Mouse (Mus musculus) limb, embryonic 12.5 days (tissue): ENCODE data around the gene Bend4. TPM values are rescaled to one million over a fixed set of nuclear protein-coding genes. Genes with fewer than 3 reads are reported as not detected.

Experiments used
- ATAC-seq: fragments of 200-750 bp; cut with Nextera tagmentation; 2 replicates; pipeline ENCODE4 v1.8.0; 2017; ENCODE audit warnings: low read depth, moderate TSS enrichment; ENCODE audit not compliant: insufficient number of reproducible peaks, insufficient read depth, low FRiP score, low TSS enrichment
- H3K27ac ChIP-seq: fragments of 300-500 bp; sonication (generic); 2 replicates; pipeline ENCODE4 v1.5.1; 2016; ENCODE audit warnings: mild to moderate bottlenecking, moderate library complexity
- H3K27me3 ChIP-seq: fragments of 300-500 bp; sonication (generic); 2 replicates; pipeline ENCODE4 v1.6.1; 2016; ENCODE audit warnings: mild to moderate bottlenecking, moderate library complexity
- H3K36me3 ChIP-seq: fragments of 300-500 bp; sonication (generic); 2 replicates; pipeline ENCODE4 v1.6.1; 2016; ENCODE audit warnings: mild to moderate bottlenecking, moderate library complexity
- H3K4me1 ChIP-seq: fragments of 300-500 bp; sonication (generic); replicated peaks from 2 replicates; pipeline ENCODE4 v1.6.1; 2016
- H3K4me2 ChIP-seq: fragments of 300-500 bp; sonication (generic); 2 replicates; pipeline ENCODE4 v1.6.1; 2016; ENCODE audit warnings: mild to moderate bottlenecking, moderate library complexity
- H3K4me3 ChIP-seq: fragments of 300-500 bp; sonication (generic); replicated peaks from 2 replicates; pipeline ENCODE4 v1.5.1; 2016; ENCODE audit warnings: mild to moderate bottlenecking
- H3K9ac ChIP-seq: fragments of 300-500 bp; sonication (generic); replicated peaks from 2 replicates; pipeline ENCODE4 v1.6.1; 2016; ENCODE audit warnings: mild to moderate bottlenecking, moderate library complexity
- H3K9me3 ChIP-seq: fragments of 300-500 bp; sonication (generic); 2 replicates; pipeline ENCODE4 v1.6.1; 2016; ENCODE audit warnings: mild to moderate bottlenecking, moderate library complexity
- WGBS: fragments of 180-500 bp; shearing (Covaris S2); methylation state at CpG from one replicate; pipeline ENCODE4 v1.1.7; 2016; 5-methylcytosine and 5-hydroxymethylcytosine counted together
- polyA plus RNA-seq: library from polyadenylated mRNA; unstranded; fragments of >200 nt; fragmentation: Nextera tagmentation; extraction: Ambion mirVana; gene quantifications from 2 replicates; pipeline ENCODE4 v1.2.1, GENCODE M21; 2016

The Bend4 gene
- polyA plus RNA-seq, 1 experiment from 2014 or later, result 8.3 TPM

DNA sequence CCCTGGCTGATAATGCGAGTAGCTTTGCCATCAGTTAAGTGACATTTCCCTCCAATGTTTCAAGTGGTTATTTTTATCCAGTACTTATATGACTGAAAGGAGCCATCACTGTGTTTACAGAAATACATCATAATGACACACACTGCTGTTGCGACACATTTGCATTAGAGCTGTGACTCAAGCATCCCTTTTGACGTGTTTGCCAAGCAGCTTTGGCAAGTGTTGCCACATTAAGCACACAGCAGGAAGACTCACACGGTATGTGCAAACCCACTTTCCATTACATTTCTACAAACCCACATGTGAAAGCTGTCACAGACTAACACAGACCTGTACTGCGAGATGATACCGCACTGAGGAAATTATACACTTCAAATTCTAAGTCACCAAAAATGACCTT lies 34.2 kb downstream of the Bend4 start:
- H3K9me3 ChIP-seq, result no peaks in the 10 kb centered on the region
- WGBS, result 94% methylated on average over 6 of the region's 6 CpGs
- H3K4me2 ChIP-seq, result no peak overlapping the region
- no peak overlapping the region for H3K9ac ChIP-seq
- H3K4me3 ChIP-seq, result no peak overlapping the region
- ATAC-seq, result no peak
- no peak overlapping the region for H3K27ac ChIP-seq
- H3K4me1 ChIP-seq, result peaks cover 10% of the 10 kb centered on the region
- H3K27me3 ChIP-seq, result no peaks in the 10 kb centered on the region; the same call in 1 of the 2 replicates
- H3K36me3 ChIP-seq, result peaks cover 10% of the 10 kb centered on the region; the same call in 1 of the 2 replicates

DNA sequence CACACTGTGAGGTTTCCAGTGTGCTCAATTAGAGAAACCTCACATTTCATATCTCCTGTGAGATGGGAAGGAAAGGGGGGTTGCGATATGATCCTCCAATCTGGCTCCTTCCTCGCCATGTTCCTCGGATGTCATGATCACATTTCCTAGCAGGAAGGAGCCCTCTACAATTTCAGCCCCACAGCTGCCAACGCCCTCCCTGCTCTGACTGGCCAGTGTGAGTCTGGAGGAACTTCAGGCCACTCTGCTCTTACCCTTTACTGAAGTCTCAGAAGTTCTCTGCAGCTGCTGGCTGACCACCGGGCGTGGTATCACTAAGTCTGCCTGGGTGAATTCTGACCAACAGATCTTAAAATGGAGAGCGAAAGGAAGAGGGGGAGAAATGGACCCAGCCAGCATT lies 45.6 kb downstream of the Bend4 start:
- no peak overlapping the region for H3K9ac ChIP-seq
- WGBS, result 76% methylated on average over 7 of the region's 7 CpGs
- no peak overlapping the region for H3K4me3 ChIP-seq
- H3K4me1 ChIP-seq, result 0 out of 2 replicates have a peak, but pooled peaks cover 5% of the 10 kb centered on the region
- H3K9me3 ChIP-seq, result no peaks in the 10 kb centered on the region
- no peaks in the 10 kb centered on the region; the same call in 1 of the 2 replicates for H3K27me3 ChIP-seq
- no peak for ATAC-seq
- H3K4me2 ChIP-seq, result no peak overlapping the region
- H3K36me3 ChIP-seq, result peaks cover 4% of the 10 kb centered on the region
- H3K27ac ChIP-seq, result no peak overlapping the region

DNA sequence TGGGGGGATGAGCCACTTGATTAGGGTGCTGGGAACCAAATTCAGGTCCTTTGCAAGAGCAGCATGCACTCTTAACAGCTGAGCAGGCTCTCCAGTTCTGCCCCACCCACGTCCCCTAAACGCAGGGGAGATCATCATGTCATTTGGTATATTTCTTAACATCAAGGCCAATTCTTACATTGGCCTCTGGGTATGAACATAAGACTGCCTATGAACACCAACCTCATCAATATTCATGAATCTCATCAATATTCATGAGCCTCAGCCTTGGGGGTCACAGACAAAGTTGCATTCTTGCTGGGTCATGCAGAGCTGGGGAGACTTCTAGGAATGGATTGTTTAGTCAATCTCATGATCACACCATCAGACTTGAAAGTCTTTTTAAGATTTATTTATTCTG lies 46.4 kb downstream of the Bend4 start:
- no peak for ATAC-seq
- Histone ChIP-seq H3K9me3 (no peaks in the 10 kb centered on the region), H3K4me2 (no peak overlapping the region), H3K27ac (no peak overlapping the region), H3K36me3 (peaks cover 4% of the 10 kb centered on the region), H3K9ac (no peak overlapping the region), H3K27me3 (no peaks in the 10 kb centered on the region; the same call in 1 of the 2 replicates), H3K4me1 (0 out of 2 replicates have a peak, but pooled peaks cover 5% of the 10 kb centered on the region), H3K4me3 (no peak overlapping the region)
- WGBS, result 100% methylated on average over 2 of the region's 2 CpGs

DNA sequence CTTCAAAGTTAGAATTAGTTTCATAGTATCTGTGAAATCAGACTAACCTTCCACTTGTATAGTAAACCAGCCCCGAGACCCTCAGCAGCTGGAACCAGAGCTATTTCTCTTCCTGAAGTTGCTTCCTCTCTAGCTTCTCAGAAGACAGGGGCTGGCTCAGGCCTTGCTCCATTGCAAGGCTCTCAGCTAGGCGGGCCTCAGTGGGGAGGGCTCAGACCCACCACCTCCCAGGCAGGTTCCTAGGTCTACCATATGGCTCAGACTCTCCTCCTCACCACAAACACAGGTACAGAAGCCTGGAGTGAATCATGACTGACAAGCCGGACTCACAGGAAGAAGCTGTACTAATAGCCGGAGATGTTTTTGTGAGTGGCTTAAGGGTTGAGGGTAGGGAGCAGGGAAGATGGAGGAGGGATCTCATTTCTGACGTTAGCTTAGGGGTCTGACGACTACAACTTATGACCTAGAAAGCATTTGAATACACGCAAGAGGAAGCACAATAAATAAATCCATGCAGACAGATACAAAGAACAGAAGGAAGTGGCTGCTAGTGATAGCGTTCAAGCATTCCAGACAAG lies 51.0 kb downstream of the Bend4 start:
- Histone ChIP-seq H3K27me3 (no peaks in the 10 kb centered on the region; the same call in 1 of the 2 replicates), H3K9me3 (no peaks in the 10 kb centered on the region), H3K4me3 (no peak overlapping the region), H3K27ac (no peak overlapping the region), H3K4me2 (no peak overlapping the region), H3K36me3 (peaks cover 3% of the 10 kb centered on the region), H3K9ac (no peak overlapping the region), H3K4me1 (0 out of 2 replicates have a peak, but pooled peaks cover 5% of the 10 kb centered on the region)
- ATAC-seq, result no peak
- 78% methylated on average over 8 of the region's 8 CpGs for WGBS

DNA sequence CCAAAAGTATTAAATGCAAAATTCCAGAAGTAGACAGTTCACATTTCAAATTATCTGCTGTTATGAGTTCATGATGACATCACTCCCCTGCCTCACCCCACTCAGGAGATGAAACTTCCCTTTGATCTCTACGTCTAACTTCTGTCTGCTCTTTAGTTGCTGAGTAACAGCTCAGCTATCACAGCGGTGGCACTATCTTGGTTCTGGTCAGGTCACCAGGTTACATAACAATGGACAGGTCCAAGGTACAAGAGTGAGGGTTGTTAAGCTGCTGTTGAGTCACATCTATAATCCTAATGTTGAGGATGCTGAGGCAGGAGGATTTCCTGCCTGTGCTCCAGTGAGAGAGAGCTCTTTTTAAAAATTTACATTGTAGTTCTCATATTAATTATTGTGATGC lies 65.2 kb downstream of the Bend4 start:
- no peaks in the 10 kb centered on the region for H3K36me3 ChIP-seq
- WGBS, result 78% methylated on average over 2 of the region's 2 CpGs

DNA sequence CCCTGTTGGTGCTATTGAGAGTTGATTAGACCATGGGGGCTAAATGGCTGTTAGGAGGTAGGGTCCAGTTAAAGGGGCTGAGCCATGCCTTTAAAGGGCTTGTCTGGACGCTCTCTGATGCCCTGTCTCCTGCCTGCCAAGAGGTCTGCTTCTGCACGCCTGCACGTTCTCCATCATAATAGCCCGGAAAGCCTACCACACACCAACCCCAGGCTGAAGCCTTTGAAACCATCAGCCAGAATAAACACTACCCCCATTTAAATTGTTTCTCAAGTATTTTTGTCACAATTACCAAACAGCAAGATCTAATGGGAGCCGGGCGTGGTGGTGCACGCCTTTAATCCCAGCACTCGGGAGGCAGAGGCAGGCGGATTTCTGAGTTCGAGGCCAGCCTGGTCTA lies 65.8 kb downstream of the Bend4 start:
- 89% methylated on average over 10 of the region's 10 CpGs for WGBS
- H3K9me3 ChIP-seq, result no peaks in the 10 kb centered on the region
- H3K4me3 ChIP-seq, result no peak overlapping the region
- no peak overlapping the region for H3K9ac ChIP-seq
- no peak for ATAC-seq
- no peaks in the 10 kb centered on the region for H3K4me1 ChIP-seq
- no peak overlapping the region for H3K4me2 ChIP-seq
- no peaks in the 10 kb centered on the region for H3K36me3 ChIP-seq
- no peaks in the 10 kb centered on the region for H3K27me3 ChIP-seq
- H3K27ac ChIP-seq, result no peak overlapping the region

More for the DNA sequence above, 65.2 kb downstream of the Bend4 start:
- Histone ChIP-seq H3K27me3 (no peaks in the 10 kb centered on the region), H3K9me3 (no peaks in the 10 kb centered on the region), H3K4me2 (no peak overlapping the region), H3K4me1 (no peaks in the 10 kb centered on the region), H3K4me3 (no peak overlapping the region), H3K27ac (no peak overlapping the region), H3K9ac (no peak overlapping the region)
- no peak for ATAC-seq

DNA sequence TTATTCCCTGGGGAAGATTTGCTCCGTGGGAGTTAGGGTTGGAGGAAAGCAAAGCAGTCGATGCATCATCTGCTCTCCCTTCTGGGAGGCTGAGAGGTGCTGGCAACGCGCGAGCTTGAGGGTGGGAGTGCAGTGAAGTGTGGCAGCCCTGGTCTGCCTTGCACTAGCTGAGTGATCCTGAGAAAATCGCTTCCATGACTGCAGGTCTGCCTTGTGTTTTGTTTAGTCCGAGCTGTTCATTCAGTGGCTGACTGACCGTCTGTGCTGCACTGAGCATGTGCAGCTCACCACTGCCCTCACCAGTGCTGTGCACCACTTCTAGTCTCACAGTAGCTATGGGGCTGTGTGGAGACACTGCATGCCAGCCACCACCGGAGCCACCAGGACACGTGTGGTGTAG lies 79.2 kb downstream of the Bend4 start:
- WGBS, result 82% methylated on average over 10 of the region's 10 CpGs
- no peak overlapping the region for H3K4me3 ChIP-seq
- no peaks in the 10 kb centered on the region for H3K4me1 ChIP-seq
- no peak overlapping the region for H3K4me2 ChIP-seq
- no peak overlapping the region for H3K9ac ChIP-seq
- no peaks in the 10 kb centered on the region for H3K27me3 ChIP-seq
- H3K9me3 ChIP-seq, result no peaks in the 10 kb centered on the region
- no peak overlapping the region for H3K27ac ChIP-seq
- ATAC-seq, result no peak
- peaks cover 85% of the 10 kb centered on the region for H3K36me3 ChIP-seq

DNA sequence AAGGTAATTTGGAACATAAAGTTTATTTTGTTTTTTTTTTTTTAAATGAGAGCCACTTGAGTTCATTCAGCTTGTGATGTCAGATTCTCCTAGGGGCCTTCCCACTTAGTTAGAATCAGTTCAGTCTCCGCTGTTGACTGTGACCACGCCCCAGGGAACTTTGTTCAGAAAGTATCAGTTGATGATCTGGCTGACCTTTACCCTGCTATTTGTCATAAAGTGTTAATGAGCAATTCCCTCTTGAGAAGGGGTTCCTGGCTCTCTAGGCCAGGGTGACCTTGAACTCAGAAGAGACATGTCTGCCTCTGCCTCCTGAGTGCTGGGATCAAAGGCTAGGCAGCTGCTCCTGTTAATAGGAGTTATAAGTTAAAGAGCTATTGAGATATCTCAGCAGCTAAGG lies 81.0 kb downstream of the Bend4 start:
- ATAC-seq, result no peak
- 95% methylated on average over 2 of the region's 2 CpGs for WGBS
- peaks cover 89% of the 10 kb centered on the region for H3K36me3 ChIP-seq

More for the DNA sequence above, 81.0 kb downstream of the Bend4 start:
- Histone ChIP-seq H3K4me3 (no peak overlapping the region), H3K9me3 (no peaks in the 10 kb centered on the region), H3K4me2 (no peak overlapping the region), H3K9ac (no peak overlapping the region), H3K27me3 (no peaks in the 10 kb centered on the region), H3K4me1 (no peaks in the 10 kb centered on the region), H3K27ac (no peak overlapping the region)

Other genes starting within 250 kb of the Bend4 start
- 77.4 and 80.3 TPM in 2 replicates for gene Tmem33, start 167.7 kb downstream of the Bend4 start, polyA plus RNA-seq
- gene Slc30a9, start 121.4 kb downstream of the Bend4 start, polyA plus RNA-seq, result 104 and 114 TPM in 2 replicates
- gene Shisa3, start 179.6 kb upstream of the Bend4 start, polyA plus RNA-seq, result 9.2 and 10.3 TPM in 2 replicates